Mouse (Mus musculus) cerebellum, postnatal 25 days (tissue): ENCODE data around the gene 4930469K13Rik.

Experiments used
- DNase-seq, 2 experiments: peaks; one replicate each; pipeline ENCODE4 v3.0.0; 2021; ENCODE audit warnings: mixed read lengths in 2 of 2

Gene 4930469K13Rik

GRCm38 (mm10) chr11:34077870-34078269 lies 20.5 kb downstream of the 4930469K13Rik start:
- DNase-seq, result no peak

- peak; percentile 62 to 78 for DNase-seq
These were observed 24.6 kb downstream of the 4930469K13Rik start for GRCm38 (mm10) chr11:34073776-34074175.

DNA sequence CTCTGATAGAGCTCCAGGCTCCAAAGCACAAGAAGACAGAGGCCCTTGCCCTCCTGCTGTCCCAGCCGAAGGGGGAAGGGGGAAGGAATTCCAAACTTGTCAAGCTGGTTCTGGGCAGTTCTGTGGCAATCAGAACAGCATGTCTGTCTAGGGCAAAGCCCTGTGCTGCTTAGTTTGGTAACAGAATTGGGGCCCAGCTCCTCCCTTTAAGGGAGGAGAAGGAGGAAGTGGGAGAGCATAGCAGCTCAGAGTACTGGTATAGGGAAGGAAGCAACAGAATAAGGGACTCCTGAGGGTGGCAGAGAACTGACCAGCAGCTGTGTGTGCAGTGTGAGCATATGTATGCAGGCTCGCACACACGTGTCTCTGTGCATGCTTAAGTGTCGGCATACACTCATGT lies 26.0 kb downstream of the 4930469K13Rik start:
- no peak for DNase-seq

- DNase-seq, result no peak
These were observed 27.8 kb downstream of the 4930469K13Rik start for GRCm38 (mm10) chr11:34070596-34070995.

DNA sequence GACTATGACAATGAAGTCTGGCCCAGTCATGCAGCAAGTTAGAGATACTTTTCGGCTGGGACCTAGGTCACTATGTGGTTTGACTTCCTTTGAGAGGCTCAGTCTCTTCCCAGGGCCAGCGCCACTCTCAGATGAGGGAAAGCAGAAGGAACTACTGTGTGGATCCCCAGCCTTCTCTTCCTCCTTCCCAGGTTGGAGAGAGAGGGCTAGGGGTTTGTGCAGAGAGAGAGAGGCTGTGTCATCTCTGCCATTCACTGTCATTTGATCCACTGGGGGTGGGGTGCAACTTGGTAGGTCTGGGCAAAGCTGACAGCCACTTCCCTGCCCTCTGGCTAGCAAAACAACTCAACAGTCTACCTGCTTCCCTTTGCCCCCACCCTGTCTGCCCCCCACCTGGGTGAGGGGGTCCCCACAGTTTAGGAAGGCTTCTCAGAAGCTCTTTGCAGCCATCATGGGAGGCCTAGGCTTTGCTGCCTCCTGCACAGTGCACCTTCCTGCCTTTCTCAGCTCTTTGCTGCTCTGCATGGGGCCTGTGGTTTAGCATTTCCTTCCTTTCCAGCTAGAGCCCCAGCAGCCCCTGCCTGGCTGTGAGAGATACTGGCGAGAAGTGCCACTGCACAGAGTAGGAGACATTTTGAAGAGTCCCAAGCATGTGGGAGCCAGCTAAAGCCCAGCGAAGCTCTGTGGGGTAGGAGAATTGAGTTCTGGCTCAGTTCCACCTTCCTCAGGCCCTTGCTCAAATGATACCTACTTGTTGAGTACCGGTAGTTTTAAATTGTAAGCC lies 34.5 kb downstream of the 4930469K13Rik start:
- DNase-seq, result no peak

DNA sequence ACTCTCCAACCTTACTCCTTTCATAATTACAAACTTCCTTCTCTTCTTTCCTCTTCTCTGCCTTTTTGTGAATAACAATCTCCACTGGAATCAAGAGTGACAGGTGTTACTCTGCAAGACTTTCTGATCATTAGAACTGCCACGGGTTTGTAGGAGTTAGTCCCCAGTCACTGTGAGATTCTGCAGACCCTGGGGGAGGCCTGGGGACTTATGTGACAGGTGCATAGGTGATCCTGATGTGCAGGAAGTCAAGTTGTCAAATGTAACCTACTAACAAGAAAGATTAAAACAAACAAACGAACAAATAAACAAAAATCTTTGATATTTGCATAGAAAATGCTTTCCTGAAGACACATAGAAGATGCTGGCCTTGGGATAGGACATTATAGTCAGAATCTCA lies 35.1 kb downstream of the 4930469K13Rik start:
- no peak for DNase-seq

GRCm38 (mm10) chr11:34061740-34062139 lies 36.6 kb downstream of the 4930469K13Rik start:
- no peak for DNase-seq

DNA sequence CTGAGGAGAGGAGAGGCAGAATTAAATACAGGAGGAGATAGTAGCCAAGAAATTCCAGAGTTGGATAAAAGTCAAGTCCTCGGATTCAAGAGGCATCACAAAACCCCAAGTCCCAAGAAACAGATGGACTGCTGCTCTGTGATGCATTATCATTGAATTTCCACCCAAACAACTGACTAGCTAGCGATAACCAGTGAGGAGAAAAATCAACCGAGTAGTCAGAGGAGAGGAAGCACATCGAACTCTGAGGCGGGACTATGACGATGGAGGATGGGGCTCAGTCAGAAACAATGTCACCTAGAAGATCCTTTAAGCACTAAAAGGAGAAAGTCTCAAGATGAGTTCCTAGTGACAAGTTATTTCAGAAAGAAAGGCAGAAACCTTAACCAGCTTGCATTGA lies 39.4 kb downstream of the 4930469K13Rik start:
- DNase-seq, result no peak

- DNase-seq, result no peak
These were observed 40.0 kb downstream of the 4930469K13Rik start for GRCm38 (mm10) chr11:34058332-34058731.

GRCm38 (mm10) chr11:34056715-34057114 lies 41.6 kb downstream of the 4930469K13Rik start:
- DNase-seq, result no peak

- no peak for DNase-seq
These were observed 44.2 kb downstream of the 4930469K13Rik start for GRCm38 (mm10) chr11:34054031-34054727.

GRCm38 (mm10) chr11:34053031-34053818 lies 45.1 kb downstream of the 4930469K13Rik start:
- DNase-seq, result no peak

GRCm38 (mm10) chr11:34050643-34051042 lies 47.7 kb downstream of the 4930469K13Rik start:
- DNase-seq, result no peak

- DNase-seq, result no peak
These were observed 48.3 kb downstream of the 4930469K13Rik start for GRCm38 (mm10) chr11:34050063-34050462.

DNA sequence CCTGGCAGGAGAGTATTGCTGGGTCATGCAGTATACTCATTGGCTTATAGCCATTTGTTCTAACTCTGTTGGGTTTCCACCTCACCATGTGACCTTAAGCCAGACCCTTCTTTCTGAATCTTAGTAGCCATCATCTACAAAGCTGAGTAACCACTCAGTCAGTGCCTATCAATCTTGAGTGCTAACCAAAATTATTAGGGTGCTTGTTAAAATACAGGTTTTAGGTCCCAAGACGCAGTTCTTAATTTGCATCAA lies 49.3 kb downstream of the 4930469K13Rik start:
- DNase-seq, result no peak

GRCm38 (mm10) chr11:34048375-34049124 lies 49.8 kb downstream of the 4930469K13Rik start:
- DNase-seq, result no peak

DNA sequence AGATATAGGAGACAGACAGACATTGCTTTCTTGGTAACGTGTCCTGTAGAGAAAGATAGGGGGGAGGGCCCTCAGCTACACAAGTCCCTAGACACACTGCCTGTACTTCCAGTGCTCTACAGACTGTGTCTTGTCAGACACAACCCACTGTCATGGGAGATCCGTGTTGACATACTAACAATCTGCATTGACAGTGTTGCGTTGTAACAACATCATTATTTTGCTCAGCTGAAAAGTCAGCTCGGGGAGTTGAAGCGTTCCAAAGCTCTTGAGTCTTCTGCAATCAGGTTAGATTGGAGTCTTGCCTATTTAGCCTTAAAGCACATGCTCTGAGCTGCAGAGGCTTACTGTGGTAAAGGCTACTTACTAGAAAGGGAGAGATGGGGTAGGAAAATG lies 50.8 kb downstream of the 4930469K13Rik start:
- no peak for DNase-seq

DNA sequence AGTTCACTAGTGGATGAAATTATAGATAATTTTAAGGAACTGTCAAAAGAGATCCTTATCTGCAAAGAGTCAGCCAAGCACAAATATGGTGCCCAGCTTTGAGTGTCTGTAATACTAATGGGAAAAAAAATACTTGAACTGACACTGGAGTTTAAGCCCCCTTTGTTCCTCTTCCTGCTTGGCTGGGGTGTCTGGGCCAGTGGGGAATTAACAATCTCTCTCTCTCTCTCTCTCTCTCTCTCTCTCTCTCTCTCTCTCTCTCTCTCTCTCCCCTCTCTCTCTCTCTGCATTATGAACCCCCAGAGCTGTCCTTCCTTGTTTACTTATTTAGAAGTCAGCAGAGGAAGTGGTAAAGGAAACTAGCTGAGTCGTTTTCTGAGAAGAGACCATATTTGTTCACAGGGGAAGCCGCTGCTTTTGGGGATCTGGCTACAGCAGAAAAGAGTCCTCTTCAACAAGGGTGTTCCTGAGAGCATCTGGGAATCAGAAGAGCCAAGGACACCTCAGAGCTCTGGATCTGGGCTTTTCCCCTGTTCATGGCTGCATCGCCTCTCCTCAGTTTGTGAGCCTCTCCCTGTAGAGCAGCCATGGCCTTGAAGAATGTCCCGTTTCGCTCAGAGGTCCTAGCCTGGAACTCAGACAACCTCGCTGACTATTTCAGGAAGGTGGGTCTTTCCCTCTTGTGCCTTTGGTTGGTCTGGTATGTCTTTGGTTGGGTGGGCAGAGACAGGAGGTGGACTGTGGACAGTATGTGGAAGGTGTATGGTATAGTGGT lies 51.4 kb downstream of the 4930469K13Rik start, which contains the start of gene Lcp2:
TSS of gene Lcp2 (plus strand) at position 154 of the 775 bp plus-strand sequence.
- no peak for DNase-seq

- DNase-seq, result no peak
These were observed 55.5 kb downstream of the 4930469K13Rik start for GRCm38 (mm10) chr11:34042808-34043207.

DNA sequence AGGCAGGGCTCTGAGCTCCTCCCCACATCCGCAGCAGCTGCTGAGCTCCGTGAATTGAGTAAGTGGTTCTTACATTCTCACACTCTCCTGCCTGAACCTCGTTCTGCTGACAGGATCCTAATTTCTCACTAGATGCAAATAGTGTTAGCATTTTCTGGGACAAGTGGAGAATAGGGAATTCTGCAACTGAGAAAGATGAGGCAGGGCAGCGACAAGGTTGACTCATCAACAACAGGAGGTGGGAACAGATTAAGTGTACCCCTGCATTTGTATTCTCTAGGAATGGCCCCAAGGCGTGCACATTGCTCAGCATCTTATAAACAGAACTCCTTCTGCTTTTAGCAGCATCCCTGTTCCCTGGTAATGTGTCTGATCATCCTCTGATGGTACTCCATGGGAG lies 58.3 kb downstream of the 4930469K13Rik start:
- no peak for DNase-seq

DNA sequence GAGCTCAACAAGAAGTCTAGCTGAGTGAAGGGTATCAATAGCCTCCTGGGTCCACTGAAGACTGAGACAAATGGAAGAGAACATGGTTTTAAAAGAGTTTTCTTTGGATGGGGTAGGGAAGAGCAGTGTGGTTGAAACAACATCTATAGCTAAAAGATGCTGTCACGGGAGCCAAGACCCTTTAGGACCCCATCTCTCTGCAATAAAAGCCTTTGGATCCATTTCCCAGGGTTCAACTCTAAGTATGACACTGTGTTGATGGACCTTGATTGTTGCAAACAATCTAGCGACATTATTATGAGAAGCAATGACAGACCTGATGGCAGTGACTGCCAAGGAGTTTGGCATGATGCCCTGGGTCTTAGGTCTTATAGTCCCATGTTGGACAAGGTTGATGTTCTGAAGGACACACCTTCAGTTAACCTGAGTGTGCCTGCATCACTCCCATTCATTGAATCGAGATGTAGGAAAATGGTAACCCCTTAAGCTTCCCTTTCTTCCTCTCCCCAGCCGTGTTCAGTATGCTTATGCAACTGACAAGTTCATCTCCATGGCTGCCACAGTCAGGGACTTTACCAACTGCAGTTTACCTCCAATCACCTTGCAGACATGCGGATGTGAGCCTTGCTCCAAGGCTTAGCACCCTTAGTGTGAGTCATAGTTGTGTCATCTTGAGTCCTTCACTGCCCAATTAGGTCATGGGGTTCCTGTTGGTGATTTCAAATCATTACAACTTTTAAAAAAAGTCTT lies 62.3 kb downstream of the 4930469K13Rik start:
- DNase-seq, result no peak
